Mouse (Mus musculus): ENCODE results near the gene Srsf2. TPM values are rescaled to one million over a fixed set of nuclear protein-coding genes. Genes with fewer than 3 reads are reported as not detected.
A peak's percentile ranks its signal among the peaks of the same experiment; 100 is the strongest.

Srsf2 gene
- polyA plus RNA-seq, 1 experiment = 214 TPM

GRCm38 (mm10) chr11:116809520-116809919 is 43.4 kb downstream of the Srsf2 start:
- Histone ChIP-seq H3K4me1 (ENCODE audit: control insufficient read depth, insufficient read depth, low read length) (0 out of 2 replicates have a peak, but pooled peaks cover 6% of the 10 kb centered on the region), H3K27ac (ENCODE audit: insufficient read depth, low read depth, low read length) (no peak overlapping the region), H3K27me3 (replicated peaks; ENCODE audit: control insufficient read depth, insufficient read depth, low read length) (no peaks in the 10 kb centered on the region), H3K36me3 (ENCODE audit: control insufficient read depth, insufficient read depth, low read length) (no peaks in the 10 kb centered on the region), H3K4me3 (ENCODE audit: insufficient read depth, low read depth, low read length) (no peak overlapping the region)
- 90% methylated on average over 8 of the region's 8 CpGs for WGBS
- TF ChIP-seq CTCF (conservative IDR thresholded peaks at IDR 0.05; ENCODE audit: insufficient read depth, insufficient read length, low read depth, low read length) = no peak
- no peak for TF ChIP-seq POLR2A (IDR thresholded peaks at IDR 0.05; ENCODE audit: low read depth, low read length)
- DNase-seq = no peak

DNA sequence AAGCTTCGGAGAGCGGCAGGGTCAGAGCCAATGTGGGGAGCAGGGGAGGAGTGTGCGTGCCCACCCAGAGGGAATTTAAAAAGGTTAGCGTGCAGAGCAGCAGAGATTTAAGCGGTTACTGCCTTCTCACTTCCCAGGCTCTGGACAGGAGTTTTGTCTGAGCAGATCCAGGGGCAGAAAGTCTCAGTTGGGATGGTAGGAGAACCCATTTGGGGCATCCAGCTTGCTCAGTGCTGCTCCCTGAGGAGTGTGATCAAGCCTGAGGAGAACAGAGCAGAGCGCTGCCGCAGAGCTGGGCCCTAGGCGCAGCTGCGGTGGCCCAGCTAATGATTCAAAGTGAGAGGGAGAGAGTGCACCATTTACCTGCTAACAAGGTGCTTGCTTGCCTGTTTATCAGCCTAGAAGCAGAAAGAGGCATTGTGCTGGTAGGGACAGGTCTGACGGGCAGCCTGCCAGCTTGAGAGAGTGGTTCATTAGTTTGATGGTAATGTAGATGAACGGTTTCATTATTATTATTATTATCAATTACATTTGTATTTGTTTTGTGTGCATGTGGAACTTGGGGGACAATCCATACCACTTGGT is 44.0 kb downstream of the Srsf2 start:
- Histone ChIP-seq H3K27ac (ENCODE audit: insufficient read depth, low read depth, low read length) (no peak overlapping the region), H3K36me3 (ENCODE audit: control insufficient read depth, insufficient read depth, low read length) (no peaks in the 10 kb centered on the region), H3K4me3 (ENCODE audit: insufficient read depth, low read depth, low read length) (no peak overlapping the region), H3K27me3 (replicated peaks; ENCODE audit: control insufficient read depth, insufficient read depth, low read length) (no peaks in the 10 kb centered on the region), H3K4me1 (ENCODE audit: control insufficient read depth, insufficient read depth, low read length) (0 out of 2 replicates have a peak, but pooled peaks cover 4% of the 10 kb centered on the region)
- no peak for DNase-seq
- TF ChIP-seq POLR2A (IDR thresholded peaks at IDR 0.05; ENCODE audit: low read depth, low read length) (no peak), CTCF (conservative IDR thresholded peaks at IDR 0.05; ENCODE audit: insufficient read depth, insufficient read length, low read depth, low read length) (no peak)
- WGBS = 84% methylated on average over 11 of the region's 11 CpGs

- no peaks in the 10 kb centered on the region for H3K27me3 ChIP-seq (replicated peaks; ENCODE audit: control insufficient read depth, insufficient read depth, low read length)
- H3K4me3 ChIP-seq (ENCODE audit: insufficient read depth, low read depth, low read length) = no peak overlapping the region
- no peak for TF ChIP-seq POLR2A (IDR thresholded peaks at IDR 0.05; ENCODE audit: low read depth, low read length)
- peak; percentile 89 for TF ChIP-seq CTCF (conservative IDR thresholded peaks at IDR 0.05; ENCODE audit: insufficient read depth, insufficient read length, low read depth, low read length)
- peak overlapping the region; percentile 61 for H3K27ac ChIP-seq (ENCODE audit: insufficient read depth, low read depth, low read length)
- DNase-seq = peak; percentile 91
- H3K36me3 ChIP-seq (ENCODE audit: control insufficient read depth, insufficient read depth, low read length) = no peaks in the 10 kb centered on the region
- H3K4me1 ChIP-seq (ENCODE audit: control insufficient read depth, insufficient read depth, low read length) = no peaks in the 10 kb centered on the region
- 22% methylated on average over 7 of the region's 7 CpGs for WGBS
These were observed 44.8 kb downstream of the Srsf2 start for GRCm38 (mm10) chr11:116807938-116808606.

- H3K27ac ChIP-seq (ENCODE audit: insufficient read depth, low read depth, low read length) = no peak overlapping the region
- H3K36me3 ChIP-seq (ENCODE audit: control insufficient read depth, insufficient read depth, low read length) = no peaks in the 10 kb centered on the region
- no peak for DNase-seq
- H3K27me3 ChIP-seq (replicated peaks; ENCODE audit: control insufficient read depth, insufficient read depth, low read length) = no peaks in the 10 kb centered on the region
- H3K4me3 ChIP-seq (ENCODE audit: insufficient read depth, low read depth, low read length) = no peak overlapping the region
- WGBS = 50% methylated on average over 3 of the region's 3 CpGs
- no peak for TF ChIP-seq POLR2A (IDR thresholded peaks at IDR 0.05; ENCODE audit: low read depth, low read length)
- no peak for TF ChIP-seq CTCF (conservative IDR thresholded peaks at IDR 0.05; ENCODE audit: insufficient read depth, insufficient read length, low read depth, low read length)
- H3K4me1 ChIP-seq (ENCODE audit: control insufficient read depth, insufficient read depth, low read length) = no peaks in the 10 kb centered on the region
These were observed 45.4 kb downstream of the Srsf2 start for GRCm38 (mm10) chr11:116807526-116807925.

DNA sequence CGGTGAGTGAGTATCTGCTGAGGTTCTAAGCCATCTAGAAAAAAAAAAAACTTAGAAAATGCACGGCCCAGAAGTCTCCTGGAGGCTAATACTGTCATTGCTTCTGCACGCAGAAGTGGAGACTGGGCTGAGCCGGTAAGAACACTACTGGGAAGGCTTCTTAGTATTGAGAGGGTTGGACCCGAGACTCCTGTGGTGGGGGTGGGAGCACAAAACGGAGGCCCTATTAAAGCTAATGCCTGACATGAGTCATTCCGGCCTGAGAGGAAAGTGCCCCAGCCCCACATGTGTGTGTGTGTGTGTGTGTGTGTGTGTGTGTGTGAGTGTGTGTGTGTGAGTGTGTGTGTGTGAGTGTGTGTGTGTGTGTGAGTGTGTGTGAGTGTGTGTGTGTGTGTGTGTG is 45.8 kb downstream of the Srsf2 start:
- no peak for DNase-seq
- Histone ChIP-seq H3K27me3 (replicated peaks; ENCODE audit: control insufficient read depth, insufficient read depth, low read length) (no peaks in the 10 kb centered on the region), H3K4me1 (ENCODE audit: control insufficient read depth, insufficient read depth, low read length) (no peaks in the 10 kb centered on the region), H3K36me3 (ENCODE audit: control insufficient read depth, insufficient read depth, low read length) (no peaks in the 10 kb centered on the region), H3K4me3 (ENCODE audit: insufficient read depth, low read depth, low read length) (no peak overlapping the region), H3K27ac (ENCODE audit: insufficient read depth, low read depth, low read length) (no peak overlapping the region)
- TF ChIP-seq CTCF (conservative IDR thresholded peaks at IDR 0.05; ENCODE audit: insufficient read depth, insufficient read length, low read depth, low read length) (no peak), POLR2A (IDR thresholded peaks at IDR 0.05; ENCODE audit: low read depth, low read length) (no peak)
- 46% methylated on average over 7 of the region's 7 CpGs for WGBS

- DNase-seq = peak; percentile 56
- no peak overlapping the region for H3K4me3 ChIP-seq (ENCODE audit: insufficient read depth, low read depth, low read length)
- H3K36me3 ChIP-seq (ENCODE audit: control insufficient read depth, insufficient read depth, low read length) = no peaks in the 10 kb centered on the region
- no peaks in the 10 kb centered on the region for H3K4me1 ChIP-seq (ENCODE audit: control insufficient read depth, insufficient read depth, low read length)
- WGBS = 62% methylated on average over 15 of the region's 15 CpGs
- no peaks in the 10 kb centered on the region for H3K27me3 ChIP-seq (replicated peaks; ENCODE audit: control insufficient read depth, insufficient read depth, low read length)
- TF ChIP-seq POLR2A (IDR thresholded peaks at IDR 0.05; ENCODE audit: low read depth, low read length) (no peak), CTCF (conservative IDR thresholded peaks at IDR 0.05; ENCODE audit: insufficient read depth, insufficient read length, low read depth, low read length) (no peak)
- H3K27ac ChIP-seq (ENCODE audit: insufficient read depth, low read depth, low read length) = no peak overlapping the region
These were observed 46.5 kb downstream of the Srsf2 start for GRCm38 (mm10) chr11:116806136-116807071.

GRCm38 (mm10) chr11:116802709-116803108 is 50.2 kb downstream of the Srsf2 start:
- Histone ChIP-seq H3K27ac (ENCODE audit: insufficient read depth, low read depth, low read length) (no peak overlapping the region), H3K4me1 (ENCODE audit: control insufficient read depth, insufficient read depth, low read length) (no peaks in the 10 kb centered on the region), H3K27me3 (replicated peaks; ENCODE audit: control insufficient read depth, insufficient read depth, low read length) (no peaks in the 10 kb centered on the region), H3K4me3 (ENCODE audit: insufficient read depth, low read depth, low read length) (no peak overlapping the region), H3K36me3 (ENCODE audit: control insufficient read depth, insufficient read depth, low read length) (no peaks in the 10 kb centered on the region)
- TF ChIP-seq CTCF (conservative IDR thresholded peaks at IDR 0.05; ENCODE audit: insufficient read depth, insufficient read length, low read depth, low read length) = no peak
- no peak for TF ChIP-seq POLR2A (IDR thresholded peaks at IDR 0.05; ENCODE audit: low read depth, low read length)
- 87% methylated on average over 5 of the region's 5 CpGs for WGBS
- DNase-seq = no peak
